Mouse (Mus musculus): ENCODE results near the gene Vmn2r2.

Vmn2r2 gene

DNA sequence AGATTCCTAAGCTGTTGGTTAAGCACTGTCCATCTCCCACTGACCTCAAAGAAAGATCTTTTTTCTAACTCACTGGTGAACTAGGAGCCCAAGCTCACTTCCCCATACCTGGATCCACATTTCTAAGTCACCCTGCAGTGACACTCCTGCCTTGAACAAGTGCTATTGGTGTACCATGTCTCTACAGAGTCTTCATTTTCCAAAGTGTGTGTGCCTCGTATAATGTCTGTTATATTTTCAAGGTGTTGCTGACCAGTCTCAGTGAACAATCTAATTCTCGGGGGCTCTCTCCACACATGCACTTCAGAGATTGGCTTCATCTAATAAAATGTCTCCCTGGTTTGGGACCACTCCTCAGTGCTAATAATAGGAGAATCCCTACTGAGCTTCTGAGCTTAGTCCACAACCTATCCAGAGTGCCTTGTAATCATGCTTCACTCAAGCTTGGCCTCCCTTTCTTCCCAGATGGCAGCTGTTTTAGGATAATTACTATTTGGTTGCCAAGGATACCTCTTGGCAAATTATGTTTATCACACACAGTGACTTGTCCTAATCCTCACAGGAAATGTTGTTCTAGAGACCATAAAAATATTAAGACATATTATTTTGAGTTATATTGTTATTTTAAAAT is at the start of gene Vmn2r2:
Vmn2r2 (minus strand) TSS at position 51 of the 631 bp plus-strand sequence.
- no peak for DNase-seq

DNA sequence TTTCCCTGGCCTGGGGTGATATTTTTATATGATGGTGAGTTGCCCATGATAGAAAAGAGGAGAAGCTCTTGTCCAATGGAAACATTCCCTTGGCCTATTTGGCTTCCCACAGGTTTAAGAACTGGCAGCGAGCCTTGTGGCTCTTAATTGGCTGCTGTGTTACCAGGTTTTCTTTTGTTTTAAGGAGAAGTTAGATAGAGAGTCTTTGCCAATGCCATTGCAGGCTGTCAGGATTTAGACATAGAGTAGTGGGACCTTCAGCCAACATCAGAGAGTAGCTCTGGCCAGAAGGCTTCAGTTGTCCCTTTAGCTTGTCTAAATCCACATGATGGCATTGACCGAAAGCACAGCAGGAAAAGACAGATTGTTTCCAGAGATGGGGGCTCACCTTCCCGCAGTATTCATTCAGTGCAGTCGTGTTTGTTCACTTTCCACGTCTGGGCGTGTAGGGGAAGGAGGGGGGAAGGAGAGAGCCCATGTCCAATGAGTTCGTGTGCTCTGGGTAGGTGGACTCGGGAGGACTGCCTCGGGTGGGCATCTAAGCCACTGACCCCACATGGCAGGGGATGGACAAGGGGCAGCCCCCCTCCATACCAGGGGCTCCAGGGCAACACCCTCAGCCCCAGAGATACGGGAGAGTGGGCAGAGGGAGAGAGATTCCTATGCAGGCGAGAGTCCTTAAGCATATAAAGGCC is 28.2 kb downstream of the Vmn2r2 start:
- no peak for DNase-seq

DNA sequence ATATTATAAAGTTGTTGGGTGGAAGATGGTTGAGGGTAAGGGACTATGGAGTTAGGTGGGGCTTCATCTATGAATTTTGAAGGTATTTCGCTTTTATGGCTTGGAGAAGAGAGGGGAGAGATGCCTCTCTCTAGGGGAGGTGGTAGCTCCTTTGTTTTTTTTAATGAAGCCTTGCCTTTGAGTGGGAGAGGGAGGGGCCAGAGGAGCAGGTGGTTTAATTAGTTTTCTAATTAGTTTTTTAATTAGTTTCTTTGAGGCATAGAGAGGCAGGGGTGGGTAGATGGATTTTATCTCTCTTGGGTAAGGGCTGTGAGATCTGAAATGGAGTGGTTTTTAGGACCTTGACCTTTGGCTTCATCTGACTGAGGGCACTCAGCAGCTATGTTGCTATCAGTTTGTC is 29.0 kb downstream of the Vmn2r2 start:
- no peak for DNase-seq

DNA sequence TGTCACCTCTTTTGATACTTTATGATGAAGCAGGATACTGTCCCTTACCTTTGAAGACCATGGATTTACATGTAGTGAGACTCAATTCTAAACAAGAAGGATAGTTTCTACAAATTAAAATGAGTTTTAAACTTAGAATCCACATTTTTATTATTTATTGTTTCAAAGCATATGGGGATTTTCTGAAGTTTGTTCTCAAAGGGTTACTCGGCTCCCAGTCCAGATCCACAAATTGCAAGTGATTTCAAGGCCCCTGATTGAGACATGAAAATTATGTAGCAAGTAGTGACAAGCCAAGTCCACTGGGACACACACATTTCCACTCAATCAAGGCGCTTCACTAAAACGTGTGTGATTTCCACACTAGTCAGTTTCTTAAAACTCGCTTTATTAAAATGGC is 60.5 kb downstream of the Vmn2r2 start, which contains the start of gene Vmn2r1:
Vmn2r1 (plus strand) TSS at position 301 of the 400 bp plus-strand sequence.
- DNase-seq: no peak
